Mouse (Mus musculus) heart, embryonic 14.5 days (tissue): ENCODE results near the gene Syt2. TPM values are rescaled to one million over a fixed set of nuclear protein-coding genes. Genes with fewer than 3 reads are reported as not detected.

Experiments used
- ATAC-seq: fragments of 200-750 bp; cut with Nextera tagmentation; 2 replicates; pipeline ENCODE4 v1.8.0; 2017; ENCODE audit warnings: low read depth, moderate TSS enrichment; ENCODE audit not compliant: insufficient number of reproducible peaks, insufficient read depth, low FRiP score
- H3K27ac ChIP-seq, 2 experiments: fragments of 200-500 bp in 1 of 2; fragments of 300-500 bp in 1 of 2; sonication (generic) in 1 of 2; replicated peaks in 1 of 2; 2 replicates each; pipeline ENCODE4 v1.5.1; 2012 to 2014; ENCODE audit warnings: low read depth in 2 of 2, low read length in 2 of 2, control low read depth in 1 of 2, mild to moderate bottlenecking in 1 of 2, mixed read lengths in 1 of 2; ENCODE audit not compliant: control insufficient read depth in 1 of 2, insufficient read depth in 1 of 2
- H3K27me3 ChIP-seq: fragments of 300-500 bp; sonication (generic); 2 replicates; pipeline ENCODE4 v1.6.1; 2014; ENCODE audit warnings: mild to moderate bottlenecking, low read length, control low read depth; ENCODE audit not compliant: control insufficient read depth, insufficient read depth
- H3K36me3 ChIP-seq: fragments of 300-500 bp; sonication (generic); 2 replicates; pipeline ENCODE4 v1.6.1; 2014; ENCODE audit warnings: mild to moderate bottlenecking, control low read depth, low read length, mixed read lengths; ENCODE audit not compliant: control insufficient read depth, insufficient read depth
- H3K4me1 ChIP-seq, 2 experiments: fragments of 200-500 bp in 1 of 2; fragments of 300-500 bp in 1 of 2; sonication (generic) in 1 of 2; 2 replicates each; pipeline ENCODE4 v1.6.1; 2012 to 2014; ENCODE audit warnings: low read length in 2 of 2, control low read depth in 1 of 2, mixed read lengths in 1 of 2; ENCODE audit not compliant: control insufficient read depth in 2 of 2, insufficient read depth in 2 of 2
- H3K4me2 ChIP-seq: fragments of 300-500 bp; sonication (generic); 2 replicates; pipeline ENCODE4 v1.6.1; 2014; ENCODE audit warnings: mild to moderate bottlenecking, low read length
- H3K4me3 ChIP-seq, 2 experiments: fragments of 200-500 bp in 1 of 2; fragments of 300-500 bp in 1 of 2; sonication (generic) in 1 of 2; 2 replicates each; pipeline ENCODE4 v1.5.1; 2012 to 2014; ENCODE audit warnings: low read length in 2 of 2, mild to moderate bottlenecking in 2 of 2, control low read depth in 1 of 2, low read depth in 1 of 2, moderate library complexity in 1 of 2; ENCODE audit not compliant: control insufficient read depth in 1 of 2, insufficient read depth in 1 of 2
- H3K9ac ChIP-seq: fragments of 300-500 bp; sonication (generic); 2 replicates; pipeline ENCODE4 v1.6.1; 2014; ENCODE audit warnings: mild to moderate bottlenecking, low read length
- H3K9me3 ChIP-seq: fragments of 300-500 bp; sonication (generic); 2 replicates; pipeline ENCODE4 v1.6.1; 2016; ENCODE audit warnings: low read length, control low read depth; ENCODE audit not compliant: control insufficient read depth
- WGBS: fragments of 180-500 bp; shearing (Covaris S2); extraction: QIAGEN DNeasy Blood & Tissue Kit; methylation state at CpG from one replicate; pipeline ENCODE4 v1.1.7; 2014; 5-methylcytosine and 5-hydroxymethylcytosine counted together
- polyA plus RNA-seq: library from polyadenylated mRNA; unstranded; fragments of >200 nt; fragmentation: Nextera tagmentation; extraction: Ambion mirVana; gene quantifications from 2 replicates; pipeline ENCODE4 v1.2.1, GENCODE M21; 2014

The Syt2 gene
- polyA plus RNA-seq, 1 experiment from 2014 or later = 0.08 TPM

DNA sequence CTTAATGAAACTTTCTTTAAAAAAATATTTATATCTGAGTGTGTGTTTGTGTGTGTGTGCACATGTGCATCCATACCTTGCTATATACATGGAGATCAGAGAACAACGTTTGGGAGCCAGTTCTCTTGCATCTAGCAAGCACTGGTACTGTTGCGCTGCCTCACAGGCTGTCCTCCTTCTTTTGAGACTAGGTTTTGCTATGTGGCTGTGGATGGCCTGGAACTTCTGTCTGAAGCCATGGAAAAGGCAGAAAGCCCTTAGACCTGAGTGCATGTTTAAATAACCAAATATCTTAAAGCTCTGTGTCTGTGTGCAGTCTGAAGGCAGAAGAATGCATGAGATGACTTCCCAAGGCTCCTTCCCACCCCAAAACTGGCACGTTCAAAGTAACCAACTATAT, 126.3 kb downstream of the Syt2 start:
- Histone ChIP-seq H3K4me1 (peaks cover 22 to 31% of the 10 kb centered on the region in 2 experiments), H3K4me2 (no peak overlapping the region), H3K27ac (peak overlapping the region; percentile 3 to 42; a peak in 1 of 4 replicates), H3K27me3 (no peaks in the 10 kb centered on the region), H3K9me3 (no peaks in the 10 kb centered on the region), H3K4me3 (no peak overlapping the region), H3K36me3 (peaks cover 83% of the 10 kb centered on the region), H3K9ac (no peak overlapping the region)
- ATAC-seq = no peak
- 82% methylated on average over 3 of the region's 3 CpGs for WGBS

- 67% methylated on average over 12 of the region's 12 CpGs for WGBS
- Histone ChIP-seq H3K4me2 (no peak overlapping the region), H3K36me3 (peaks cover 79% of the 10 kb centered on the region), H3K4me1 (peaks cover 26 to 35% of the 10 kb centered on the region in 2 experiments), H3K9ac (no peak overlapping the region), H3K27me3 (no peaks in the 10 kb centered on the region), H3K4me3 (no peak overlapping the region), H3K27ac (peak overlapping the region in 1 of 2 experiments; percentile 42; a peak in 1 of 4 replicates), H3K9me3 (no peaks in the 10 kb centered on the region)
- 0 out of 2 replicates have a peak, but pooled peaks have one; percentile 18 for ATAC-seq
Observed at GRCm38 (mm10) chr1:134773256-134773655, 126.8 kb downstream of the Syt2 start.

- peaks cover 69% of the 10 kb centered on the region for H3K36me3 ChIP-seq
- H3K27ac ChIP-seq = peak overlapping the region; percentile 21 to 42; a peak in 2 of 4 replicates
- no peak overlapping the region for H3K4me3 ChIP-seq
- no peak overlapping the region for H3K9ac ChIP-seq
- no peaks in the 10 kb centered on the region for H3K9me3 ChIP-seq
- H3K27me3 ChIP-seq = no peaks in the 10 kb centered on the region
- no peak overlapping the region for H3K4me2 ChIP-seq
- 68% methylated on average over 2 of the region's 2 CpGs for WGBS
- peaks cover 27 to 36% of the 10 kb centered on the region in 2 experiments for H3K4me1 ChIP-seq
- ATAC-seq = no peak
Observed at GRCm38 (mm10) chr1:134774247-134774646, 127.8 kb downstream of the Syt2 start.

GRCm38 (mm10) chr1:134774728-134775287, 128.3 kb downstream of the Syt2 start:
- Histone ChIP-seq H3K27ac (peak overlapping the region in 1 of 2 experiments; percentile 42; a peak in 2 of 4 replicates), H3K4me2 (no peak overlapping the region), H3K9ac (peak overlapping the region; percentile 21; the same call in 1 of the 2 replicates), H3K4me1 (peaks cover 27 to 36% of the 10 kb centered on the region in 2 experiments), H3K27me3 (no peaks in the 10 kb centered on the region), H3K36me3 (peaks cover 70% of the 10 kb centered on the region), H3K4me3 (no peak overlapping the region), H3K9me3 (no peaks in the 10 kb centered on the region)
- no peak for ATAC-seq
- 64% methylated on average over 6 of the region's 6 CpGs for WGBS

DNA sequence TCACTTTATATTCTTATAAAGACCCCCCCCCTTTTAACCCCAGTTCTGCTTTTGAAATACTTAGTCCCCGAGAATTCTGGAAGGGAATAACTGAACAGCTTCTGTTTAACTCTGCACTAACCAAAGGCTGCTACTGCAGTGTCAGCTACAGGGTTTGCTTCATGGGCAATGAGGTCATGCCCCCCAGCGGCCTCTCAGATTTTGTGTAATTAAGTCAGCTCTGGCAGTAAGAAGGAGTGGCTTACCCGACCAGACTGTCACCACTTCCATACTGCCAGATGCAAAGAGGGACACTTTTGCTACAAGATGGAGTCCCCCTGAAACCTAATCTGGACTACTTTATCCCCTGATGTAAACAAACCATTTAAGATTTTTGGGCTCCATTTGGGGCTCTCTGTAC, 129.2 kb downstream of the Syt2 start:
- Histone ChIP-seq H3K27me3 (no peaks in the 10 kb centered on the region), H3K9ac (no peak overlapping the region), H3K4me3 (no peak overlapping the region), H3K27ac (no peak overlapping the region), H3K4me1 (peaks cover 27 to 36% of the 10 kb centered on the region in 2 experiments), H3K4me2 (no peak overlapping the region), H3K36me3 (peaks cover 64% of the 10 kb centered on the region), H3K9me3 (no peaks in the 10 kb centered on the region)
- no peak for ATAC-seq
- WGBS = 51% methylated on average over 3 of the region's 3 CpGs

GRCm38 (mm10) chr1:134777201-134777885, 130.9 kb downstream of the Syt2 start:
- H3K4me2 ChIP-seq = no peak overlapping the region
- peaks cover 20 to 30% of the 10 kb centered on the region in 2 experiments for H3K4me1 ChIP-seq
- no peaks in the 10 kb centered on the region for H3K9me3 ChIP-seq
- peak overlapping the region; percentile 80 to 81 for H3K27ac ChIP-seq
- H3K9ac ChIP-seq = peak overlapping the region; percentile 51; the same call in 1 of the 2 replicates
- WGBS = 80% methylated on average over 11 of the region's 12 CpGs
- no peak overlapping the region for H3K4me3 ChIP-seq
- peaks cover 60% of the 10 kb centered on the region for H3K36me3 ChIP-seq
- ATAC-seq = no peak
- no peaks in the 10 kb centered on the region for H3K27me3 ChIP-seq

- no peak overlapping the region for H3K4me3 ChIP-seq
- H3K27me3 ChIP-seq = no peaks in the 10 kb centered on the region
- H3K4me1 ChIP-seq = peaks cover 20 to 34% of the 10 kb centered on the region in 2 experiments
- 21% methylated on average over 13 of the region's 13 CpGs for WGBS
- no peaks in the 10 kb centered on the region for H3K9me3 ChIP-seq
- H3K27ac ChIP-seq = peak overlapping the region; percentile 80 to 81
- no peak for ATAC-seq
- H3K4me2 ChIP-seq = peak overlapping the region; percentile 13; the same call in 1 of the 2 replicates
- peak overlapping the region; percentile 51 for H3K9ac ChIP-seq
- H3K36me3 ChIP-seq = peaks cover 53% of the 10 kb centered on the region
Observed at GRCm38 (mm10) chr1:134777936-134778548, 131.6 kb downstream of the Syt2 start.
